Mouse (Mus musculus) forelimb bud, embryonic 11.5 days (tissue): Measurements from ENCODE around the gene Il10rb.
A peak's percentile ranks its signal among the peaks of the same experiment; 100 is the strongest.

ENCODE experiments used
- DNase-seq: peaks from one replicate; pipeline ENCODE4 v3.0.0-alpha.2; 2012; ENCODE audit warnings: low read depth, low spot score

Gene Il10rb

DNA sequence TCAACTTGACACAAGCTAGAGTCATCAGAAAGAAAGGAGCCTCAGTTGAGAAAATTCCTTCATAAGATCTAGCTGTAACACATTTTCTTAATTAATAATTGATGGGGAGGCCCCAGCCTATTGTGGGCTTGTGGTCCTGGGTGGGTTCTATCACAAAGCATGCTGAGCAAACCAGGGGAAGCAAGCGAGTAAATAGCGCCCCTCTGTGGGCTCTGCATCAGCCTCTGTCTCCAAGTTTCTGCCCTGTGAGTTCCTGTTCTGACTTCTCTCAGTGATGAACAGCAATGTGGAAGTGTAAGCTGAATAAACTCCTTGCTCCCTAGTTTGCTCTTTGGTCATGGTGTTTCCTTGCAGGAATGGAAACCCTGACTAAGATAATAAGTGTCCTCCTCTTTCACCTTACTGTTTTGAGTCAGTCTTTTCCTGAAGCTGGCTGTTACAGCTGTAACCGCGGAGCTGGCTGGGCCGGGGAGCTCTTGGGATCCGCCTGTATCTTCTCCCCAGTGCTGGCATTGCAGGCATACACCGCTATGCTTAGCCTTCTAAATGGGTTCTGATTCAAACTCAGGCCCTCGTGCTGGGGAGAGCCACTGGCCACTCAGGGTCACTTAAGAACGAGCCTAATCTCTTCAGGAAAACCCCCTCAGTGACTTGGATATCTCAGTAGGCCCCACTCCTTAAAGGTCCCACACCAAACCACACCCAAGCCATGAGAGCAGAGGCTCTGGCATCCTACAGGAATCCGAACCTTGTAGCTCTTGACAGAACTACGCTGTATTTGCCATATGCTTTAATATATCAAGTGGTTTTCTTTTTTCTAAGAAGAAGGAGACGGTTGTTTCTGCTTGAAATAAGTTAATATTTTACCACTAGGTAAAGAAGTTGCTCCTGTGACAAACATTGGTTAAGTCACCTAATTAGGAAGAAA lies 44.4 kb downstream of the Il10rb start:
- no peak for DNase-seq

DNA sequence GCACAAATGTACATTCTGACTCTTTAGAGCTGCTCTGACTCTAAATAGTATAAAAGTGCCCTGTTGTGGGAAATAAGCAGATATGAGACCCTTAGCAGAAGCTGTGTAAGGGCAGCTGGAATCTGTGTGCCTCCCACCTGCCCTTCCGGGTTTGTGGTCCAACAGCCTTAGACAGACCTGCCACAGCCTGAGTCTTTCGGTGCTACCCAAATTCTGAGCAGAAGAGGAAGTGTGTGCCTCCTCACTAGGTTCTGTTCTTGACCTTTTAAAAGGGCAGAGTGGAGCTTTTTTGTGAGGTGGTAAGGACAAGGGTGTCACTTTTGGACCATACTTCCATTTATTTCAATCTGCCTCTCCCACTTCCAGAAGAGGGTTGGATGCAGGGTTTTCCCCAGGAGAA lies 46.0 kb downstream of the Il10rb start:
- no peak for DNase-seq

DNA sequence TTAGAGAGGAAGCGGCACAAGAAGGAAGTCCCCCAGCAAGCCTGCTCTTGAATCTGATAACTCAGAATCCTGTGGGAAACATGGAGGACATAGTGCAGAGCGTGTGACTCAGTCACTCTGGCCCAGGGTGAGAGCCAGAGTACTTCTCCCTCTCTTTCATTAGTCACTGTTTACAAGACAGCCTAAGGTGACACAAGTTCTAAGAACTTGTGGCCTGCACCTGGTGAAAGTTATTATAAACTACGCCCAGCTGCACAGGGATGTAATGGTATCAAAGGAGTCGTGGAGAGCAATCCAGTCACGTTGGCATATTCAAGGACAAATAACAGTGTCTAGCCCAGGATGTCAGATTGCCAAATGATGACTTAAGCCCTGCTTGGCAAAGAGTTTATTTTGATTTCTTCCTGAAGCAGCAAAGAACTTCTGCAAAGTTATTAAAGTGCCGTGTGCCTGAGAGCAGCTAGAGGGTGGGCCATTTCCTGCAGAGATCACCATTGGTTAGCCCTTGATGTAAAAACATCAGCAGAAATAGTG lies 46.5 kb downstream of the Il10rb start:
- DNase-seq: no peak

DNA sequence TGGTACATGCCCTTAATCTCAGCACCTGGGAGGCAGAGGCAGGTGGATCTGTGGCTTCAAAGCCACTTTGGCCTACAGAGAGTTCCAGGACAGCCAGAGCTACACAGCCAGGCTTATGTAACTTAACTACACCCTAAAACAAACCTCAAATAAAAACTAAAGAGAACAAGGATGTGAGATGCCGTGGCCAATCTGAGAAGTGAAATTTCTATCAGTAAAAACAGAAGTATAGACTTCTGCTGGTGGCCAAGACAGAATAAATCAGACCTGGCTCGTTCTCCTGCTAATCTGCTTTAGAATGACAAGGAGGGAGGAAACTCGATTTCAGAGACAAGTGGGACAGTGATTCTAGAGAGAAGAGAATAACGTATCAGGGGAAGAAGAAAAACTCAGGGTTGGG lies 49.9 kb downstream of the Il10rb start:
- DNase-seq: no peak

DNA sequence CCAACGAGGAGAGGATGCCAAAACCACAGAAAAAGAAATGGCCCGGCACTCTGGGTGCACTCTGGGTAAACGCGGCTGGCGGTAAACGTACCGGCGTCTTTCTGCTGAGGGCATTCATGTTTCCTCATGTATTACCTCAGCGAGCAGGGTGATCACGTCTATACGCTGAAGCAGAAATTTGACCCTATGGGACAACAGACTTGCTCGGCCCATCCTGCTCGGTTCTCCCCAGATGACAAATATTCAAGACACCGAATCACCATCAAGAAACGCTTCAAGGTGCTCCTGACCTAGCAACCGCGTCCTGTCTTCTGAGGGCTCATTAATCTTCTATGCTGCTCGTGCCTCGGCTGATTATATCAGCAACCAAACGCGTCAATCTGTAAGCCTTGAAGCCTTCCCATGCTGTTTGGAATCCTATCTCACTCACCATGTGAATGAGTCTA lies 52.4 kb downstream of the Il10rb start:
- no peak for DNase-seq

DNA sequence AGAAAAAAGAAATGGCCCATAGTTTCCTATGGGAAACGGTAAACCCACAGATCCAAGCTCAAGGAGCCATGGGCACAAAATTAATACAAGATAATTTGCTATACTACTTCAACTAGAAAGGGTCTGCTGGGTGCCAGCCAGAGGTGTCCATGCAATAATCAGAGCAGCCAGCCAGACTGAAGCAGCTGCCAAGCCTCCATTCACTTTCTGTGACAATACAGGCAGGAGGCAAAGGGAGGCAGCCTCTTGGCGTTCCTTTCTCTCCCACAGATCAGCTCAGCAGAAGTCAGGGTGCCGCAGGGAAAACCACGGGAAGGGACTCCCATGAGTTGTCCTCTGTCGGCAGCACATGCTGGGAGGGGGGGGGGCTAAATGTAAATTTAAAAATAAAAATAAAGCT lies 53.0 kb downstream of the Il10rb start:
- no peak for DNase-seq

DNA sequence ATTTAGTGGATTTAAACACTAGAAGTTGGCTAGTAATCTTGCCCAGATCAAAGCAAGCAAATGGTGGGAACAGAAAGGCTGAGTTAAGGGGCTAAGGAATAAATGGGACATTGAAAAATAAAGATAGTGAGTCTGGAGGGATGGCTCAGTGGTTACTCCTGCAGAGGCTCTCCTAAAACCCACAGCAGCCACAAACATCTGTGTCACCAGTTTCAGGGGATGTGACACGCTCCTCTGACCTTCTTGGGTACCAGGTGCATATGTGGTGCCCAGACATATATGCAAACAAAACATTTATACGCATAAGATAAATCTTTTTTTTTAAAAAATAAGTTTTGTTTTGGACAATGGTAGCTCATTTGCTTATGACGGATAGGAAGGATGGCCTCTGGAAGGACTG lies 53.4 kb downstream of the Il10rb start:
- DNase-seq: no peak

DNA sequence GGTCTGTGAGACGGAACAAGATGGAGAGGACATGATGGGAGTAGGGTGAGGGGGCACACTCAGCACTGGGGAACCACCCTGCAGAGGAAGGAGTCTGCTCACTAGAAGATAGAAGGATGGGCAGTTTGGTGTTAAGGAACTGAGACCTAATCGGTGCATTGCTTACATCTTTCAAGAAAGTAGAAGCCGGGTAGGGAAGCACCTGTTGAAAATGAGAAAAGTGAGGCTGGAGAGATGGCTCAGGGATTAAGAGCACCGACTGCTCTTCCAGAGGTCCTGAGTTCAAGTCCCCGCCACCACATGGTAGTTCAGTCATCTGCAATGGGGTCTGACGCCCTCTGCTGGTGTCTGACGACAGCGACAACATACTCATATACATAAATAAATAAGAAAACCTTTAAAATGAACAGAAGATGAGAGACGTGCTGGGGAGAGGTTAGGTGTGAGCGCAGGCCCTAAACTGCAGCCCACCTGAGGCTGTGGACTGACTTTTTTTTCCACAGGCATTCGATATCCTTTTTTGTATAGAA lies 53.9 kb downstream of the Il10rb start:
- no peak for DNase-seq

DNA sequence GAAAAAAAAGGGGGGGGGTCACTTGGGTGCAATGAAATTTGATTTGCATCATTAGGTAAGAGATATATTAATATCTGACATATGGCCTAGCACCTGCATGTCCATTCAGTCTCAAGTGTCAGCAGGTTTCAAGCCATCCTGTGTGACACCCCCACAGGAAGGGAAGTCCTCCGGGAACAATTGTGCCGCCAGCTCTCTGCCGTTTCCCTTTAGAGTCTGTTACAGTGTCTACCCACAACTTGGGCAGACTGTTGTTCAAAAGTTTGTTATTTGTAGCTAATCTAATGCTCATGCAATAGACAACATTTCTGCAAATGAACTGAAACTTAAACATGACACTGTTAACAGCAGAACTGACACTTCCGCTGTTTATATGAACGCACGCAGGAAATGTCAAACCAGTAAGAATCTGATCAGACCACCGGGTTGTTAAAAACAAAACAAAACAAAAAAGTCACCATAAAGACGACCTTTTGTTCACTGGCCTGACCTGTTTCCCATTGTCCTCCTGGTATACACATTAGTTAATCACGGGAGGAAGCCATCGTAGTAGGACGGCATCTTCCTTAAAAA lies 55.2 kb downstream of the Il10rb start:
- DNase-seq: no peak

DNA sequence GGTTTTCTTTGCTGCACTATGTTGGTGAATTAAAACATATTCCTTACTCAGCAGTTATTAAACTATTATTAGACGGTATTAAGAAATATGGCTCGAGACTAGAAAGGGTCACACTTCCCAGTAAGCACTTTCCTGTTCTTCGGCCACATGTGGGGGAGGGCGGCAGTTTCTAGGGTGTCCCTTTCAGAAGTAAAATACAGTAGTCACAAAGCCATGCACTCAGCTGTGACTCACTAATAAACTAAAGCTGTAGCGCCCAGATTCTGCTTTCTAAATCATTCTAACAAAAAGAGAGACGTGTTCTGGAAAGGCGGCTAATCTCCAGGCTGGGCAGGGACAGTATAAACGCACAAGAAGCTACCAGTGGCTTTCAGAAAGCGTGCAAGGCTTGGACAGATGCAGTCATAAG lies 55.8 kb downstream of the Il10rb start:
- no peak for DNase-seq

DNA sequence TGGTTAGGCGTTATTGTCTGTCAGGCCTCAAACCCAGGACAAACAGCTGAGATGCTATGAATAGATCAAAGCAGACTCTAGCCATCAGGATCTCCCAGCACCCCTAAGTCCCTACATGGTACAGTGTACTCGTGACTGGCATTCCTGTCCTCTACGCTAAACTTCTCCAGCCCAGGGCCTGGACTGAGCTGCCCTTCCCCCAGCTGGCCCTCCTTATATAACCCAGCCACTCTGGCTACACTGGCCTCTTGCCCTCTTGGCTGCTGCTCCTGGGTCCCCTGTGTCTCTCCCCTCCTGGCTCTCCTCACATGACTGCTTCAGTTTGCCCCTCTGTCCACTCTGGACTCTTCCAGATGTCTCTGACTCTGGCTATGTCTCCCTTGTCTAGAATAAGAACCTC lies 56.7 kb downstream of the Il10rb start:
- no peak for DNase-seq

DNA sequence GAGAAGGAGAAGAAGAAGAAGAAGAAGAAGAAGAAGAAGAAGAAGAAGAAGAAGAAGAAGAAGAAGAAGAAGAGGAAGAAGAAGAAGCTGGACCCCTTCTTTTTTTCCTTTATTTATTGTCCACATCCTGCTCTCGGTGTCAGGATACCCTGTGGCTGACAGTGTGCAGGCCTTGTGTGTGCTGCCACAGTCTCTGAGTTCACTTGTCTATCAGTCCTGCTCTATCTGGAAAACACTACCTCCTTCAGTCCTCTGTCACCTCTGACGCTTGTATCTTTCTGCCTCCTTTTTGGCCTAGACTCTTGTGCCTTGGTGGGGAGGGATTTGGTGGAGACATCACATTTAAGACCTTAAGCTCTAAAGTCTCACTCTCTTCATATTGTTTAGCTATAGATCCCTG lies 57.4 kb downstream of the Il10rb start:
- DNase-seq: no peak

DNA sequence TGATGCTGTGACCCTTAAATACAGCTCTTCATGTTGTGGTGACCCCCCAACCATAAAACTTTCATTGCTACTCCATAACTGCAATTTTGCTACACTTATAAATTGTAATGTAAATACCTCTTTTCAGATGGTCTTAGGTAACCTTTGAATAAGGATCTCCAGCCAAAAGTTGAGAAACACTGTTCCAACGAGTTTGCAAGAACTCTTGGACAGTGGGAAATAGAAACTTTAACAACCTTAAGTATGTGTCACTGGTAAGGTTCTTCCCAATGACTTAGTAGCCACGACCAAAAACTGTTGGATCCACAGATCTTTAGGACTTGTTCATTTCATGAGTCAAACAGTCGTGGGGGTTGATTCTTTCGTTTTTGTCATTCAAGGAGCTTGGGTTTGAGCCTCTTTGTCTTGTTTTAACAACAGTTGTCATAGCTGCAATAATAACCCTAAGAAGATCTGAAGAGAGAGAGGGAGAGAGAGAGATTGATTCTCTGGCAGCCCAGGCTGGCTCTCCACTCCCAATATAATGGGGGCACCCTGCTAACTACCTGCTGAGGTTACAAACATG lies 58.0 kb downstream of the Il10rb start:
- DNase-seq: no peak

DNA sequence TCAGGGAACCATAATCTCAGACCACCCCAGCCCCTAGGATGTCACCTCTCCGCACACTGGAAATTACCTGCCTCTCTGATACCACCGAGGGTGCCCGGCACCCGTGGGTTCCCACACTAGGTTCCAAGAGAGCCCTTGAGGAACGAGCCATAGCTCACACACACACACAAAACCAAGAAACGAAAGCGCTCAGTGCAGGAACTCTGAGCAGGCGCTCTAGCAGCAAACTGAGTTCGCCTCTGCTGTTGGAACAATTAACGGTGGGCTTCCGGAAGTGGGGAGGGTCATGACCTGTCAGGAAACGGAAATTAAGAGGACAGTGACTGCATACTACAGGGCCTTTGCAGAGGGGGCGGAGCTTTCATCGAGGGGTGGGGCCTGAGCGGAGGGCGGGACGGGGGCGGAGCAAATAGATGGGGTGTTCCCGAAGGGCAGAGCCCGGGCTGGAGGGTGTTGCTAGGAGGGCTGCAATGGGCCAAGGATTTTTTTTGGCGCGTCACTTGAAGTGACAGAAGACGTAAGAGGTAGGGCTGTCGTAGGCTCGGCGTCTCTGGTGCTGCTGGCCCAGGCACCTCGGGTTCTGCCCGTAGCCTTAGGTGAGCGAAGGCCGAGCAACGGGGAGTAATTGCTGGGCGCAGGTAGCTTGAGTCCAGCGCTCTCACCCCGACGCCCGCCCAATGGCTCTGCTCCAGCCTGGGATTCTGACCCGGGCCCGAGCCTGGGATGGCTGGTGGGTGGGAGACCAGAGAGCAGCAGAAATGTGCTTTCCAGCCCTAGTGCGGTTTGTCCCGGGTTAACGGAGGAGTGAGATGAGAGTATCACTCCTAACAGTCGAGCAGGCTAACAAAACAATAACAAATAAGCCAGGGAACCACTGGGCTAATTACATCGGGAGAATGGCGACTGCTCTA lies 58.9 kb downstream of the Il10rb start:
- peak; percentile 90 for DNase-seq

DNA sequence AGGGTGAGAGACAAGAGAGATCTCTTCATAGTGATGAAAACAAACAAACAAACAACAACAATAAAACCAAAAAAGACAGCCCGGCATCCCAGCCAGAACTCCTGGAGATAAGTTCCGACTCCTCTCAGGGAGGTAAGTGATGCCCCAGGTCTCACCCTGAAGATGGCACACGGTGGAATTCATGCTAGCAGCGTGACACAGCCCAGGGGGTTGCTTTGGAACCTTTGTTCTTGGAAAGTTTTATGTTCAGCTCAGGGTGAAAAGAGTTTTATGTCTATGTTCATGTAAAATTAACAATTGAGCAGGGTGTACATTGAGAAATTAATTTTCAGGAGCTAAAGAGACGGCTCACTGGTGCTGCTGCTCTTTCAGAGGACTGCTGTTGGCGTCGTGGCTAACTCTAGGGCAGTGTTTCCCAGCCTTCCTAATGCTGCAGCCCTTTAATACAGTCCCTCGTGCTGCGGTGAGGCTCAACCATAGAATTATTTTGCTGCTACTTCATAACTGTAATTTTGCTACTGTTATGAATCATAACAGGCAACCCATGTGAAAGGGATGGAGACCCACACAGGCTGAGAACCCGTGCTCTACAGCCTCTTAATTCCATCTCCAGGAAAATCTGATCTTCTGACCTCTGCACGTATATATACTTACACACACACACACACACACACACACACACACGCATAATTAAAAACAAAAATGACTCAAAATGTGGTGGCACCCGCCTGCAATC lies 59.7 kb downstream of the Il10rb start:
- DNase-seq: no peak

DNA sequence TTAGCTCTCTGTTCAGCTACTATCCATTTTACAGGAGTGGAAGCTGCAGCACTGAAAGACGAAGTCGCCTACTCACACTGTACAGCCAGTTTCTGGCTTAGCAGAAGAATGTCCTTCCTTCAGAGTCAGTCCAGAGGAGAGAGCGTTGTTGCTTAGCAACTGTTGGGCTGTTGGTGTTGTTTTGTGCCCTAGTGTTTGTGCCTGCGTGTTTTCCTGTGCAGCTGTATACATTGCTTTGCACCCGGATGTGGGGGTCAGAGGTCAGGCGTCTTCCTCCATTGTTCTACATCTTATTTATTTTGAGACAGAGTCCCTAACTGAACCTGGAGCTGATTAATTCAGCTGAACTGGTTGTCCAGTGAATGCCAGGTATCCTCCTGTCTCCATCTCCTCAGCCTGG lies 60.6 kb downstream of the Il10rb start:
- peak; percentile 70 for DNase-seq

DNA sequence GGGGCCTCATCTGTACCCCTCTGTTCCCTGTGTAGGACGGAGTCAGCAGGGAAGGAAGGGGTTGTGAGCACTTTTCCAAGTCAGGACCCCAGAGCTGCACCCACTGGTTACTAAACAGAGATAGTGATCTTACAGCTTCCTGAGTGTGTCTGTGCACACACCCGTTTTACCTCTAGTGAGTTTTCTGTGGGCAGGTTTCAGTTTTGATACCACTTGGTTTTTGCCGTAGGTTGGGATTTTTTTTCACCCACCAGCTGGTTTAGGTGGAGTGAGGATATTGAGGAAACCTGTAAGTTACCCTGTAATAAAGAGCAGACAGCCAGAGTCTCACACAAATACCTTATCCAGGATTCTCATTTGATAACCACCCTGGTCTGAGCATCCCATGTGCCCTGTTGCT lies 64.5 kb downstream of the Il10rb start:
- DNase-seq: no peak

DNA sequence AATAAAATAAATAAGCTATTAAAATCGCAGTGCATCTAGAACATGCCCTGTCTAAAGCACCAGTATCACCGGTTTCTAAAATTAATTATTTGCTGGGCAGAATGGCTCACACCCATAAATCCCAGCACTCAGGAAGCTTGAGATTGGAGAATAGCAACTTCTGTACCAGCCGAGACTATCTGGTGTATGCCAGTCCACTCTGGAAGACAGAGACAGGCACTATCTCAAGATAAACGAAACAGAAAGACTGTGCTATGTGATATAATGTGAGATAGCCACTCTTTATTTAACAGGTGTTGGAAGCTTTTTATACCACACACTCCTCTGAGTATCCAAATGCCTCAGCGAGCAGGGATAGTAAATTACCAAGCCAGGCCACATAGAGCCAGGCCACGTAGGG lies 65.5 kb downstream of the Il10rb start:
- no peak for DNase-seq
